Mouse (Mus musculus) MEL (cell line): ENCODE results near the gene Grid2ip. TPM values are rescaled to one million over a fixed set of nuclear protein-coding genes. Genes with fewer than 3 reads are reported as not detected.

Experiments
- DNase-seq: peaks from one replicate; pipeline ENCODE4 v3.0.0; 2011; ENCODE audit warnings: low read depth, low spot score
- H3K27ac ChIP-seq: 2 replicates; pipeline ENCODE4 v1.5.1; 2012; ENCODE audit warnings: low read depth, mild to moderate bottlenecking, control low read depth, low read length, moderate library complexity; ENCODE audit not compliant: control insufficient read depth
- H3K27me3 ChIP-seq, 2 experiments: fragments of 150-350 bp in 1 of 2; sonication (generic) in 1 of 2; 2 replicates each; pipeline ENCODE4 v1.6.1; 2012; ENCODE audit warnings: low read length in 2 of 2, mild to moderate bottlenecking in 2 of 2, improper control_type of control experiment in 1 of 2, moderate library complexity in 1 of 2; ENCODE audit not compliant: insufficient read depth in 2 of 2, control insufficient read depth in 1 of 2
- H3K36me3 ChIP-seq, 2 experiments: 2 replicates each; pipeline ENCODE4 v1.6.1; 2012 to 2014; ENCODE audit warnings: low read length in 2 of 2, improper control_type of control experiment in 1 of 2, inconsistent platforms in 1 of 2, mild to moderate bottlenecking in 1 of 2; ENCODE audit not compliant: insufficient read depth in 2 of 2, control insufficient read depth in 1 of 2
- H3K4me1 ChIP-seq, 2 experiments: fragments of 150-350 bp in 1 of 2; sonication (generic) in 1 of 2; 2 replicates each; pipeline ENCODE4 v1.6.1; 2012; ENCODE audit warnings: low read length in 2 of 2, improper control_type of control experiment in 1 of 2, mild to moderate bottlenecking in 1 of 2; ENCODE audit not compliant: insufficient read depth in 2 of 2, control insufficient read depth in 1 of 2
- H3K4me3 ChIP-seq, 2 experiments: fragments of 150-350 bp in 1 of 2; sonication (generic) in 1 of 2; 2 replicates each; pipeline ENCODE4 v1.5.1; 2012; ENCODE audit warnings: low read depth in 2 of 2, low read length in 2 of 2, mild to moderate bottlenecking in 2 of 2, moderate library complexity in 2 of 2, control low read depth in 1 of 2, improper control_type of control experiment in 1 of 2; ENCODE audit not compliant: control insufficient read depth in 1 of 2, insufficient read depth in 1 of 2
- H3K79me2 ChIP-seq: 2 replicates; pipeline ENCODE4 v1.6.1; 2012; ENCODE audit warnings: mild to moderate bottlenecking, low read length, moderate library complexity; ENCODE audit not compliant: control insufficient read depth, poor library complexity, insufficient read depth
- H3K9ac ChIP-seq: 2 replicates; pipeline ENCODE4 v1.6.1; 2012; ENCODE audit warnings: low read depth, mild to moderate bottlenecking, control low read depth, low read length, moderate library complexity; ENCODE audit not compliant: control insufficient read depth, poor library complexity, severe bottlenecking
- H3K9me3 ChIP-seq: fragments of 150-350 bp; sonication (generic); replicated peaks from 2 replicates; pipeline ENCODE4 v1.6.1; 2012; ENCODE audit warnings: mild to moderate bottlenecking, low read length, improper control_type of control experiment, moderate library complexity; ENCODE audit not compliant: insufficient read depth
- BHLHE40 ChIP-seq: IDR thresholded peaks from 2 replicates; pipeline ENCODE4 v1.6.1; 2012; ENCODE audit warnings: low read depth, mild to moderate bottlenecking, inconsistent platforms, low read length, improper control_type of control experiment, borderline replicate concordance
- CTCF ChIP-seq, 3 experiments: IDR thresholded peaks in 2 of 3; conservative IDR thresholded peaks in 1 of 3; 2 replicates each; pipeline ENCODE4 v1.5.1; 2011 to 2012; ENCODE audit warnings: low read length in 3 of 3, low read depth in 2 of 3, mild to moderate bottlenecking in 2 of 3, improper control_type of control experiment in 1 of 3, inconsistent platforms in 1 of 3, mixed read lengths in 1 of 3, moderate library complexity in 1 of 3; ENCODE audit not compliant: control insufficient read depth in 1 of 3, insufficient read depth in 1 of 3, poor library complexity in 1 of 3, severe bottlenecking in 1 of 3
- GABPA ChIP-seq: IDR thresholded peaks from 2 replicates; pipeline ENCODE4 v1.6.1; 2012; ENCODE audit warnings: low read depth, mild to moderate bottlenecking, inconsistent platforms, low read length, improper control_type of control experiment, moderate library complexity
- MAX ChIP-seq: IDR thresholded peaks from 2 replicates; pipeline ENCODE4 v1.6.1; 2011; ENCODE audit warnings: low read length, improper control_type of control experiment
- MAZ ChIP-seq: IDR thresholded peaks from 2 replicates; pipeline ENCODE4 v1.6.1; 2012; ENCODE audit warnings: low read depth, mild to moderate bottlenecking, inconsistent platforms, low read length, improper control_type of control experiment
- MYC ChIP-seq: IDR thresholded peaks from 2 replicates; pipeline ENCODE4 v1.6.1; 2011; ENCODE audit warnings: low read depth, mild to moderate bottlenecking, low read length, improper control_type of control experiment, moderate library complexity
- RAD21 ChIP-seq: IDR thresholded peaks from 2 replicates; pipeline ENCODE4 v1.6.1; 2011; ENCODE audit warnings: mild to moderate bottlenecking, low read depth, low read length, improper control_type of control experiment
- RCOR1 ChIP-seq: IDR thresholded peaks from 2 replicates; pipeline ENCODE4 v1.6.1; 2012; ENCODE audit warnings: low read depth, mild to moderate bottlenecking, inconsistent platforms, low read length, improper control_type of control experiment
- SMC3 ChIP-seq: IDR thresholded peaks from 2 replicates; pipeline ENCODE4 v1.6.1; 2011; ENCODE audit warnings: low read depth, low read length, improper control_type of control experiment
- ZC3H11A ChIP-seq: IDR thresholded peaks from 2 replicates; pipeline ENCODE4 v1.6.1; 2012; ENCODE audit warnings: low read depth, mild to moderate bottlenecking, inconsistent platforms, low read length, improper control_type of control experiment
- ZKSCAN1 ChIP-seq: IDR thresholded peaks from 2 replicates; pipeline ENCODE4 v1.6.1; 2012; ENCODE audit warnings: low read depth, mild to moderate bottlenecking, inconsistent platforms, low read length, improper control_type of control experiment, moderate library complexity
- ZMIZ1 ChIP-seq: IDR thresholded peaks from 2 replicates; pipeline ENCODE4 v1.6.1; 2012; ENCODE audit warnings: low read depth, mild to moderate bottlenecking, inconsistent platforms, low read length, improper control_type of control experiment, moderate library complexity
- polyA plus RNA-seq, 2 experiments: library from polyadenylated mRNA; stranded (reverse) in 1 of 2; unstranded in 1 of 2; fragments of >175 nt in 1 of 2; fragments of >200 nt in 1 of 2; gene quantifications; 2 replicates each; pipeline versions ENCODE4 v1.2.1 to v1.2.4; 2012; ENCODE audit warnings: low replicate concordance in 2 of 2, low read depth in 1 of 2; ENCODE audit not compliant: insufficient read length in 2 of 2, insufficient read depth in 1 of 2, missing spikeins in 1 of 2
- total RNA-seq: library from RNA; depleted of rRNA; stranded (reverse); fragments of 300-350 nt; gene quantifications from 2 replicates; pipeline ENCODE4 v1.2.3, GENCODE M21; 2012

The Grid2ip gene
- total and polyA plus RNA-seq, 3 experiments = not detected

- DNase-seq = no peak
- Histone ChIP-seq H3K27ac (no peak overlapping the region), H3K36me3 (no peaks in the 10 kb centered on the region), H3K79me2 (no peaks in the 10 kb centered on the region), H3K27me3 (no peaks in the 10 kb centered on the region), H3K4me1 (no peaks in the 10 kb centered on the region), H3K9ac (no peak overlapping the region), H3K9me3 (no peaks in the 10 kb centered on the region), H3K4me3 (no peak overlapping the region)
- no peak for TF ChIP-seq MYC
- TF ChIP-seq CTCF (IDR thresholded peaks at IDR 0.05 in 2 of 3, conservative IDR thresholded peaks at IDR 0.05 in 1 of 3; ENCODE audit: control insufficient read depth in 1 of 3, insufficient read depth in 1 of 3, low read depth in 2 of 3, low read length in 3 of 3, poor library complexity in 1 of 3, severe bottlenecking in 1 of 3) = no peak
- no peak for TF ChIP-seq BHLHE40
- no peak for TF ChIP-seq SMC3
- TF ChIP-seq ZMIZ1 = no peak
Measured at GRCm38 (mm10) chr5:143372818-143373217, 15.7 kb downstream of the Grid2ip start.

GRCm38 (mm10) chr5:143375242-143375641 lies 18.1 kb downstream of the Grid2ip start:
- H3K9me3 ChIP-seq = no peaks in the 10 kb centered on the region
- no peaks in the 10 kb centered on the region for H3K4me1 ChIP-seq
- DNase-seq = peak; percentile 50
- H3K36me3 ChIP-seq = no peaks in the 10 kb centered on the region
- TF ChIP-seq SMC3 = peak; percentile 86
- TF ChIP-seq MAZ = no peak
- TF ChIP-seq MAX = no peak
- peak; percentile 49 for TF ChIP-seq RAD21
- peak; percentile 73 to 83 (median 74) for TF ChIP-seq CTCF (IDR thresholded peaks at IDR 0.05 in 2 of 3, conservative IDR thresholded peaks at IDR 0.05 in 1 of 3; ENCODE audit: control insufficient read depth in 1 of 3, insufficient read depth in 1 of 3, low read depth in 2 of 3, low read length in 3 of 3, poor library complexity in 1 of 3, severe bottlenecking in 1 of 3)
- TF ChIP-seq ZC3H11A = peak; percentile 46
- H3K79me2 ChIP-seq = no peaks in the 10 kb centered on the region
- no peak overlapping the region for H3K9ac ChIP-seq
- H3K4me3 ChIP-seq = no peak overlapping the region
- H3K27me3 ChIP-seq = no peaks in the 10 kb centered on the region
- no peak overlapping the region for H3K27ac ChIP-seq

- no peak overlapping the region for H3K9ac ChIP-seq
- TF ChIP-seq RCOR1 (no peak), GABPA (no peak), ZKSCAN1 (no peak), CTCF (IDR thresholded peaks at IDR 0.05 in 2 of 3, conservative IDR thresholded peaks at IDR 0.05 in 1 of 3; ENCODE audit: control insufficient read depth in 1 of 3, insufficient read depth in 1 of 3, low read depth in 2 of 3, low read length in 3 of 3, poor library complexity in 1 of 3, severe bottlenecking in 1 of 3) (peak; percentile 47 to 52 (median 48); a peak in 5 of 6 replicates), SMC3 (peak; percentile 18; the same call in 1 of the 2 replicates)
- no peak overlapping the region for H3K27ac ChIP-seq
- no peaks in the 10 kb centered on the region for H3K9me3 ChIP-seq
- H3K79me2 ChIP-seq = no peaks in the 10 kb centered on the region
- H3K4me1 ChIP-seq = no peaks in the 10 kb centered on the region
- no peaks in the 10 kb centered on the region for H3K27me3 ChIP-seq
- peak; percentile 40 for DNase-seq
- H3K36me3 ChIP-seq = no peaks in the 10 kb centered on the region
- no peak overlapping the region for H3K4me3 ChIP-seq
Measured at GRCm38 (mm10) chr5:143376156-143376555, 19.0 kb downstream of the Grid2ip start.
